Mouse (Mus musculus) liver, postnatal 0 days (tissue): ENCODE measurements at regions not wholly inside any gene's neighbourhood (a gene's known extent, or its start where the extent isn't known, plus 50 kb on each side); places are given as distances from the start of the nearest gene placed in this dataset.

Source experiments
- CTCF ChIP-seq: sonication (generic); IDR thresholded peaks from 2 replicates; pipeline ENCODE4 v1.5.1; 2016; ENCODE audit warnings: antibody characterized with exemption, low read depth
- EP300 ChIP-seq: IDR thresholded peaks from 2 replicates; pipeline ENCODE4 v1.6.1; 2016; ENCODE audit warnings: antibody characterized with exemption, low read depth, mild to moderate bottlenecking

DNA sequence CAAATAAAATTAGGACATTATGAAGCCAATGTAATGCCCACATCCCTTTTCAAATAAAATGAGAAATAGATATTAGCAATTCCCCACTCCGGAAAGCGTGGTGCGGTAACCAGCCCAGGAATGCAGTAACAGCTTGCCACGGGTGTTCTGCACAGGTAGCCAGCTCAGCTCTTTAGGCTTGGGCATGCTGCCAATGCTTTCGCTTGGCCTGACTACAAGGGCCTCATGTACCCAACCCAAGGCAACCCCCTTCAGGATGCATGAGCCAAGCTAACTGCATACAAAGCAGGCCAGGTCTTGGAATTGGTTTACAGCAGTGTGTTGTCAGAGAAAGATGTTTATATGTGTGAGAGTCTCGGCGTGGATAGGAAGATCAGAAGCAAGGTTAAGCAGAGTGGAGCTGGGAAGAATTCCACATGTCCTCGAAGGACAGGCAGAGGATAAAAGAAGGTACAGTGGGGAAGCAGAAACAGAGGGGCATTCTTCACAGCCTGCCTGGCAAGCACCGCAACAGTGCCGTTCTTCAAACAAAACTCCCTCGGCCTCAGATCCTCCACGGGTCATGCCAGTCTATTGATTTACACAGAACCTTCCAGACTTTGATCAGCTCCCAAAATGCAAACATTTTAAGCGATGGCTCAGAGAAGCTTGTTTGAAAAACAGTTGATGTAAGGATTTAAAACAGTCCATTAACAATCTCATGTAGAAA, 106.4 kb downstream of the Nkx6-1 start:
- no peak for TF ChIP-seq CTCF
- TF ChIP-seq EP300 = no peak
